Mouse (Mus musculus) G1E (cell line): ENCODE results near the gene Srebf2. TPM values are rescaled to one million over a fixed set of nuclear protein-coding genes. Genes with fewer than 3 reads are reported as not detected.

Experiments used
- ATAC-seq: 2 replicates; pipeline ENCODE4 v1.8.0; 2016; ENCODE audit warnings: mild to moderate bottlenecking; ENCODE audit not compliant: insufficient number of reproducible peaks, poor library complexity, low FRiP score, severe bottlenecking; ENCODE audit errors: extremely low read depth
- DNase-seq: peaks from one replicate; pipeline ENCODE4 v3.0.0; 2012; ENCODE audit warnings: low spot score
- H3K27me3 ChIP-seq: 2 replicates; pipeline ENCODE4 v1.6.1; 2012; ENCODE audit warnings: mild to moderate bottlenecking, low read length, inconsistent platforms; ENCODE audit not compliant: insufficient read depth
- H3K36me3 ChIP-seq: replicated peaks from 2 replicates; pipeline ENCODE3; 2012; ENCODE audit warnings: mild to moderate bottlenecking, inconsistent platforms
- H3K4me1 ChIP-seq: 2 replicates; pipeline ENCODE4 v1.6.1; 2012; ENCODE audit warnings: low read depth, low read length, inconsistent platforms, mixed read lengths; ENCODE audit not compliant: insufficient read depth
- H3K4me3 ChIP-seq: 2 replicates; pipeline ENCODE4 v1.5.1; 2012; ENCODE audit warnings: low read depth, mild to moderate bottlenecking, inconsistent platforms, low read length, moderate library complexity, mixed read lengths
- H3K9me3 ChIP-seq: replicated peaks from 2 replicates; pipeline ENCODE4 v1.6.1; 2012; ENCODE audit warnings: inconsistent platforms
- CTCF ChIP-seq: IDR thresholded peaks from 2 replicates; pipeline ENCODE4 v1.5.1; 2012; ENCODE audit warnings: low read depth, low read length, inconsistent platforms, mixed read lengths
- GATA1 ChIP-seq: IDR thresholded peaks from 2 replicates; pipeline ENCODE4 v1.6.1; 2012; ENCODE audit warnings: borderline replicate concordance, low read length, inconsistent platforms, mixed read lengths
- GATA2 ChIP-seq: IDR thresholded peaks from 2 replicates; pipeline ENCODE4 v1.6.1; 2012; ENCODE audit warnings: low read depth, low read length, inconsistent platforms, borderline replicate concordance
- POLR2AphosphoS5 ChIP-seq: IDR thresholded peaks from 2 replicates; pipeline ENCODE4 v1.6.1; 2012; ENCODE audit warnings: low read depth, low read length, inconsistent platforms; ENCODE audit not compliant: insufficient replicate concordance
- TAL1 ChIP-seq: conservative IDR thresholded peaks from 2 replicates; pipeline ENCODE4 v1.6.1; 2012; ENCODE audit warnings: low read depth, low read length, inconsistent platforms, mixed read lengths
- polyA plus RNA-seq: library from polyadenylated mRNA; stranded (reverse); fragments of >175 nt; gene quantifications from 2 replicates; pipeline ENCODE4 v1.2.3, GENCODE M21; 2012
- total RNA-seq, 2 experiments: library from RNA; stranded (forward) in 1 of 2; stranded (reverse) in 1 of 2; fragments of 200-1000 nt in 1 of 2; fragments of >200 nt in 1 of 2; fragmentation: Nextera tagmentation in 1 of 2; gene quantifications; 2 replicates each; pipeline ENCODE4 v1.2.3; 2014 to 2017

Gene Srebf2
- total and polyA plus RNA-seq, 3 experiments = 48.5 to 440 (median 164) TPM

GRCm38 (mm10) chr15:82199546-82199945, 52.6 kb downstream of the Srebf2 start:
- no peak for TF ChIP-seq GATA1
- TF ChIP-seq POLR2AphosphoS5 = no peak
- TF ChIP-seq CTCF = no peak
- no peak for TF ChIP-seq GATA2
- no peak for TF ChIP-seq TAL1
- H3K36me3 ChIP-seq = peaks cover 99% of the 10 kb centered on the region
- ATAC-seq = no peak

GRCm38 (mm10) chr15:82202086-82202485, 55.1 kb downstream of the Srebf2 start:
- peaks cover 8% of the 10 kb centered on the region for H3K9me3 ChIP-seq
- peaks cover 4% of the 10 kb centered on the region; the same call in 1 of the 2 replicates for H3K4me1 ChIP-seq
- H3K4me3 ChIP-seq = no peak overlapping the region
- no peak for ATAC-seq
- DNase-seq = no peak
- TF ChIP-seq POLR2AphosphoS5 = no peak
- no peak for TF ChIP-seq GATA2
- no peak for TF ChIP-seq CTCF
- no peak for TF ChIP-seq TAL1
- TF ChIP-seq GATA1 = no peak
- H3K36me3 ChIP-seq = peaks cover 99% of the 10 kb centered on the region
- no peaks in the 10 kb centered on the region; the same call in 1 of the 2 replicates for H3K27me3 ChIP-seq

More at GRCm38 (mm10) chr15:82199546-82199945, 52.6 kb downstream of the Srebf2 start:
- H3K9me3 ChIP-seq = no peaks in the 10 kb centered on the region
- H3K27me3 ChIP-seq = no peaks in the 10 kb centered on the region; the same call in 1 of the 2 replicates
- DNase-seq = no peak
- H3K4me3 ChIP-seq = no peak overlapping the region
- H3K4me1 ChIP-seq = peaks cover 4% of the 10 kb centered on the region; the same call in 1 of the 2 replicates

GRCm38 (mm10) chr15:82203090-82203489, 56.1 kb downstream of the Srebf2 start:
- no peak overlapping the region for H3K4me3 ChIP-seq
- DNase-seq (no peak), ATAC-seq (no peak)
- TF ChIP-seq GATA1 (no peak), TAL1 (no peak), GATA2 (no peak), POLR2AphosphoS5 (no peak), CTCF (no peak)
- peaks cover 4% of the 10 kb centered on the region; the same call in 1 of the 2 replicates for H3K4me1 ChIP-seq
- peaks cover 99% of the 10 kb centered on the region for H3K36me3 ChIP-seq
- H3K9me3 ChIP-seq = peaks cover 12% of the 10 kb centered on the region
- no peaks in the 10 kb centered on the region for H3K27me3 ChIP-seq

GRCm38 (mm10) chr15:82203611-82204351, 56.8 kb downstream of the Srebf2 start:
- no peak for DNase-seq
- TF ChIP-seq GATA1 = no peak
- no peak for TF ChIP-seq TAL1
- no peak for TF ChIP-seq GATA2
- TF ChIP-seq CTCF = no peak
- TF ChIP-seq POLR2AphosphoS5 = no peak
- 0 out of 2 replicates have a peak, but pooled peaks cover under 1% of the 10 kb centered on the region for H3K4me1 ChIP-seq
- no peak overlapping the region for H3K4me3 ChIP-seq
- no peak for ATAC-seq
- H3K36me3 ChIP-seq = peaks cover 98% of the 10 kb centered on the region
- H3K27me3 ChIP-seq = no peaks in the 10 kb centered on the region
- peaks cover 12% of the 10 kb centered on the region for H3K9me3 ChIP-seq

- DNase-seq (no peak), ATAC-seq (no peak)
- Histone ChIP-seq H3K4me3 (no peak overlapping the region), H3K9me3 (peaks cover 12% of the 10 kb centered on the region), H3K27me3 (no peaks in the 10 kb centered on the region; the same call in 1 of the 2 replicates), H3K4me1 (no peaks in the 10 kb centered on the region), H3K36me3 (peaks cover 94% of the 10 kb centered on the region)
- TF ChIP-seq TAL1 = no peak
- no peak for TF ChIP-seq CTCF
- TF ChIP-seq GATA2 = no peak
- TF ChIP-seq GATA1 = no peak
- no peak for TF ChIP-seq POLR2AphosphoS5
Observed at GRCm38 (mm10) chr15:82204680-82205371, 57.8 kb downstream of the Srebf2 start.
